Mouse (Mus musculus): Measurements from ENCODE around the gene Igsf21.

Igsf21 gene

DNA sequence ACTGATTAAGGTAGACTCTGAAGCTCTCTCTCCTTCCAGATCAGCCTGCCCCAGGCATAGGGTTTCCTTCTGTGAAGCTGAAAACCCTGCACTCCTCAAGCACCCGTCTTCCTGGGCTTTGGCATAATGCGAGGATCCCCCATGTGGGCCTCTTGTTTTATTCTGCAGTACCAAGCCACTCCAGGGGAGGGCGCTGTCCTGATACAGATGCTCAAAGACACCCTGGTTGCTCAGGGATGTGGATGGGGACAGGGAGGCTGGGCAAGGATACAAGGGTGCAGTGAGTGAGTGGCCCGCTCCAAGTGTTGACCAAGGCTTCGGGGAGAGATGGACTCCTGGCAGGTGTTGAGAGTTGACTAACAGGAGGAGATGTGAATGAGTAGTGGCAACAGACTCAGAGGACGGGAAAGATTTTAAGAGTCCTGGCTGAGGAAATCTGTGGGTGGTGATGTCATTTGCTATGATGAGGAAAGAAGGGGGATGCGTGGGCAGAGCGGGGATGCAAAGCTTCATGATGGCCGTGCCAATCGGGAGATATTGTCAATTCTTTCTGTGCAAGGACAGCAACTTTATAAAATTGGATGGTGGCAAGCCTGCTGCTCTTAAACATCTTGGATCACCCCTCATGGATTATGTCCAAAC lies 102.6 kb downstream of the Igsf21 start:
- DNase-seq (ENCODE audit: low read depth, low spot score) = no peak

DNA sequence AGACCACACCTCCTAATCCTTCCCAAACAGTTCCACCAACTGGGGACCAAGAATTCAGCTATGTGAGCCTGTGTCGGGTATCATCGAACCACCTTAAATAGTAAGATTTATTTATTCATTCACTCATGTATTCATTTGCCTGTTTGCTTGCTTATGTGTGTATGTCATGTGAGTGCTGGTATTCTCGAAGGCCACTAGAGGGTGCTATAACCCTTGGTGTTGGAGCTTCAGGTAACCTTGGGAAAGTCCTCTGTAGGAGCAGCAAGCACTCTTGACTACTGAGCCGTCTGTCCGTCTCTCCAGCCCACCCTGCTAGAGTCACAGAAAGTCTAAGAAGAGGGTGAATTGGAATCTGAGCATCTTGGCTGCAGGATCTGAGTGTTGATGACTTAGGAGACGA lies 103.4 kb downstream of the Igsf21 start:
- no peak for DNase-seq (ENCODE audit: low read depth, low spot score)

DNA sequence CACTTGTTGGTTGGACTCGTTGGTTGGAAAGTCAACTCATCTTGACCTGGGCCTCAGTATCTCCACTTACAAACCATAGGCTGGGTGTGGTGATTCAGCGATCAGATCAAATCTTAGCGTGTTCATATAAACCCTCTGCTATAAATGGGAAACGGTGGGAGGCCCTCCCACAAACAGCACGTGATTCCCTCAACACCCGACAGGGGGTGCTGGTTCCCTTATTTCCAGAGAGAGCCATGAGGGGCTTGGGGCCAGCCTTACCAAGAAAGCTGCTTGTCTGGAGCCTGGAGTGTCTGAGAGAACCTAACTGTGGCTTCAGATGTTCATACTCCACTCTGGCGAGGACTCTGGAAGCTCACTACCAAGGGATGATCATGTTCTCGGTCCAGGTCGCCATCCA lies 106.1 kb downstream of the Igsf21 start:
- DNase-seq (ENCODE audit: low read depth, low spot score) = no peak

DNA sequence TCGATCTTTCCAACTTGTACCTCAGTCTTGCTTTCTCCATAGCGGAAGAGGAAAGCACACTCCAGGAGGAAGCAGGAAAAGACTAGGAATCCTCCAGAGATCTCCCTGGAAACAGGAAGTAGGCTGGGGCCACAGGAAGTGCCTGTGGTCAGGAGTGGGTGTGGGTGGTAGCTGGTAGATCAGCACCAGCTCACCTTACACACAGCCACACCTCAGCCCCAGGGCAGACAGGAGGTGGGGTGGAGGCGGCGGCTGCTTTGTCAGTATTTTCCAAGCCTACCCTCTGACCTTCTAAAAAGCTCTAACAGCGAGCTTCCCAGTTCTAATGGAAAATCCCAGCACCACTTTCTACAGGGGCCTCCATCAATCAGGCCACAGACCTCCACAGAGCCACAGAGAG lies 107.7 kb downstream of the Igsf21 start:
- DNase-seq (ENCODE audit: low read depth, low spot score) = no peak

DNA sequence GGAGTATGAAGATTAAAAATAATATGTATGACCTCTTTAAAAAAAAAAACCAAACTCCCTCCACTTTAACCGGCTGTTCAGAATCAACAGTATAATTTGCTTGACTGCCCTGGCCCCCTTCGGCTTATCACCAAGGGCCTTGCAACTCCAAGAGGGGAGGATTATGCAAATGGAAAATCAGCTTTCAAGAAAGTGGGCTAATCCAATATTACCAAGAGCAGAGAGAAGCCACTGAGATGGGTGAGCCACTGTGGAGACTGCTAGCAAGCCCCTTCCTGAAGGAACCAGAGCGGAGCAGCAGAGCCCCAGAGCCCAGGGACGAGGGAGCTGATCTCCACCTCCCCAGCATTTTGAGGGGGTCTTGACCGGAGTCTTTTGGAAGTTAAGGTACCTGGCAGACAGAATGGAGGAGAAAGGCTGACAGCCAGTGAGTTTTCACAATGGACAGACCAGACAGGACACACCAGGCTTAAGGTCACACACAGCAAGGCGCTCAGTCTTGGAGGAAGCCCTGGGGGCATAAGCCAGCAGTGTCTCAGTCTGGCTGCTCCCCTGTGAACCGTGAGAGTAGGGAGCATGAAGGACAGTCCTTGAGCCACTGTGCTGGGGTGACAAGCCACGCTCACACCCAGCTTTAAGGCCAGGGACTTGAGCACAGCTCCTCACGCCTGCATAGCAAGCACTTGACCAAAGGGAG lies 114.8 kb downstream of the Igsf21 start:
- DNase-seq (ENCODE audit: low read depth, low spot score) = no peak

DNA sequence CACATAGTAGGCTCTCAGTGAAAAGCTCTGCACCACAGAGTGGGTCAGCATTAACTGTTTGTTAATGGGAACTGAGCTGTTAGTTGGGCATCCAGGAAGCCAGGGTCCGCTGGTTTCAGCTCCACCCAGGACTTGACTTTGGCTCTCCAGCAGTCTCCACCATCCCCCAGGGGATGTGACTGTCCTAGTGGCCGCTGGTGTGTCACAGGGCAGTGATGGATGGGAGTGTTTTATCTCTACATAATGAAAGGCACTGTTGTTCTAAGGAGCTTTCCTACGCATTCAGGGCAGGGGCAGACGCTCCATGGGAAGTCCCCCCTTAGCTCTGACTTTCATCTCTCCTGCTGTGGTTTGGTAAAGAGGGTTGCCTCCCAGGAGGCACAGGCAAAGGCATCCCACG lies 115.4 kb downstream of the Igsf21 start:
- DNase-seq (ENCODE audit: low read depth, low spot score) = no peak

DNA sequence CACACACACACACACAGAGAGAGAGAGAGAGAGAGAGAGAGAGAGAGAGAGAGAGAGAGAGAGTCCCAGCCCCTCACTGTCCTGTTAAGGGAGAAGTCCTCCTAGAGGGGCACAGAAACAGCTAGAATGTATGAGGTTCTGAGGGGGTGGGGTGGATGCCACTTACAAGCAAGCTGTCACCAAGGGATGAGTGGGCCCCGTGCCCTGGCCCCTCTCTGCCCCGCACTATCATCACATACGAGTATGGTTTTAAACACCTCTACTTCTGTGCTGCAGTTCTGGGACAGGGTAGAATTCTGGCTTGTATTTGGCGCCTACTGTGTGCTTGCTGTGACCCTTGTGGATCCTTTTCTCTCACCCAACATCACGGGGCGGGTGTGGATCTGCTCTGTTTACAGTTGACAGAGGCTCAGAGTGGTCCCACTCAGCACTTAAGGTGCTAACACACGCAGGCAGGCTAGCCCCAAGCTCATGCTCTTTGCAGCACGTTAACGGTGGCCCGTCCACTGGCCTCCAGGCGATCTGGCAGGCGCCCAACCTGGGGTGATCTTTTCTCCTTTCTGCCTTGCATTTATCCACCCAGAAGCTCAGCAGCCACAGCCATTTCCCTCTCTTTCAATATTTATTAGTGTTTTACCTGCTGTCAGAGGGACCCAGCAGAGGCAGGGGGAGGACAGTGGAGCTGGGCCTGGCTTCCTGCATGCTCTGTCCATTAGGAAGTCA lies 116.9 kb downstream of the Igsf21 start:
- no peak for DNase-seq (ENCODE audit: low read depth, low spot score)

DNA sequence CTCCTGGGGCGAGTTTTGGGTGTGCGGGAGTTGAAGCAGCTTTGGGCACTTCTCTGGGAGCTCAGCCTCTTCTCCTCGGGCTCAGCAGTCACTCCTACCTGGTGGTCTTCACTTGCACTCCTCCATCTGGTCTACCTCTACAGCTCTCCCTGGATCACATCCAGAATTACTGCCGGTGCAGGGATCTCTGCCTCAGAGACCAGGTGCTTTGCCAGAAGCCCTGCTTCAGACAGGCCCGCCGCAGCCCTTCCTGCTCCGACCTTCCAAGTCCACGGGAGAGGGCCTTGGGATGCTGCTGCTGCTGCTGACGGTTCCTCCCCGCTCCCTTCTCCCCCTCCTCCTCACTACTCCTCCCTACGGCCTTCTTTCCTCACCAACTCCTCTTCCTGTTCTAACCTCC lies 118.5 kb downstream of the Igsf21 start:
- DNase-seq (ENCODE audit: low read depth, low spot score) = no peak

DNA sequence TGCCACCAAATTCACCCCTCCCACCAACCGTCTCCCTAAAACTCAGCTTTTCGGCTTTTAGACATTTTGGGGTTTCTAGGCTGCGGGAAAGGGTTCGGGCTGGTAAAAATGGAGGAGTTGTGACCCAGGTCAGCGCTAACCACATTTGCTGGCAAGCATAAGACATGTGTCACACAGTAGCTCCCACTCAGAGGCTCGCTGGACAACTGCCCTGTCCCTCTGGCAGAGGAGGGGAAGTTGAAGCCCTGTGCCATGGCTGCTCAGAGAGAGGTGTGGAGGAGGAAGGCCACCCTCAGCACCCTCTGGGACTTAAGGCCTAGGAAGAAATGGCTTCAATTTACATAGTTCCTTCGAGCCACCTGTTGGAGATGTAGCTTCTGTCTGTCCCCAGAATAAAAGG lies 120.8 kb downstream of the Igsf21 start:
- no peak for DNase-seq (ENCODE audit: low read depth, low spot score)

DNA sequence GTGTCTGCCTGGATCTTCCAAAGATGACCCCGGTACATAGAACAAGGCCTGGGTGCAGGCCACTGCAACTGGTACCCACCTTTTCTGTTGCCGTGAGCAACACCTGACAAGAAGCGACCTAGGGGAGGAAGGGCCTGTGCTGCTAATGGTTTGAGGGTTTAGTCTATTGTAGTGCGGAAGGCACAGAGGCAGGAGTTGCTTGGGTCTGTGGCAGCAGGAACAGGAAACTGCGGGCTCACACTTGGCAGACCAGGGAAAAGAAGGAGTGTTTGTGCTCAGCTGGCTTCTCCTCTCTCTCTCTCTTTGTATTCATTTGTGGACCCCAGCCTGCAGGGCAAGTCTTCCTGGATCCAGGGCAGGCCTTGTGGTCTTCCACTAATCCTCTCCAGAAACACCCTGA lies 124.0 kb downstream of the Igsf21 start:
- no peak for DNase-seq (ENCODE audit: low read depth, low spot score)

DNA sequence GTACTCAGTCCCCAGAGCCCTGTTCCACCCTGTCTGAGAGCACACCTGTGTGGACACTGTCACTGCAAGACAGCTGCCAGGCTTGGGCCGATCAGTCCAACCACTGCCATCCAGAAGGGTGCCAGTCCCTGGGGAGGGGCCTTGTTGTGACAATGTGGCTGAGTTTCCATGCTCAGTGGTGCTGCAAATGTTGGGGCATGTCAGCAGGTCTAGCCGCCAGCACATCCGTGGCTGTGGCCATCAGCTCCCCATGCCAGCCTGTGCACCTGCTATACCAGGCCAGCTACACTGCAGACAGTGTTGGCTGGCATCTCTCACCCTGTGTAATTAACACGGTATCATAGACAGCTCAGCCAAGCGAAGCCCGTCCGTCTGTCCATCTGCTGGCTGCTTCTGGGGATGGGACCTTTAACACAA lies 129.3 kb downstream of the Igsf21 start:
- DNase-seq (ENCODE audit: low read depth, low spot score) = no peak

DNA sequence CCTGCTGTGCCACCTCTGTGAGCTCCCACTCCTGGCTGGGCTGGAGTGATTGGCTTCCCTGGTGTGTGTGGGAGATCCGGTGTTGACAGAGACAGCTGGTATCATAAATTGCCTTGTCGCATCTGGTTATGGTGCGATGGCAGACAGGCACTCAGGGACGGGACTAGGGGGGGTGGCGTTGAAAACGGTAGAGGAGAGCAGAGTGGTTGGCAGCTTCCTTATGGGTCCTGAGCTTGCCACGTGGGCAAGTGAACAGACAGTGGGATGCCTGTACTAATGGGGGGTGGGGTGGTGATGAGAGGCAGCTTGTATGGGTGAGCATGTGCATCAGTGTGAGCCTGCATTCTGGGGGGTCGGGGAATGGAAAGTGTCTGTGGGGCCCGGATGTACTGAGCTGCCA lies 130.8 kb downstream of the Igsf21 start:
- DNase-seq (ENCODE audit: low read depth, low spot score) = no peak

DNA sequence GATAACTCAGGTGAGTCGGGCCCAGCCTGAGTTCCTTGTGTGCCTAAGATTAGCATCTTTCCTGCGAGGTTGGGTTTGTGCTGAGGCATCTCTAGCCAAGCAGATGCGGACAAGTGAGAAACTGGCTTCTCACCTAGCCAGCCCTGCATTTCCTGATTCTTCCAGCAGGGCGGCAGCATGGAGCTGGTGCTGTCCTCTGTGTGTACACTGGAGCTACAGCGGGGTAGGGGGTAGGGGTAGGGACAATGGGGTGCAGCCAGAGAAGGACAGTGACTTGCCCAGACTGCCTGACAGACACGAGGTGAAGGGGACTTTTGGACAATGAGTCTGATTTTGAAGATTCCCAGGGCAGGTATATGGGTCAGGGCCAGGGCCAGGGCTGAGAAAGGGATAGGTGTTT lies 131.5 kb downstream of the Igsf21 start:
- no peak for DNase-seq (ENCODE audit: low read depth, low spot score)

DNA sequence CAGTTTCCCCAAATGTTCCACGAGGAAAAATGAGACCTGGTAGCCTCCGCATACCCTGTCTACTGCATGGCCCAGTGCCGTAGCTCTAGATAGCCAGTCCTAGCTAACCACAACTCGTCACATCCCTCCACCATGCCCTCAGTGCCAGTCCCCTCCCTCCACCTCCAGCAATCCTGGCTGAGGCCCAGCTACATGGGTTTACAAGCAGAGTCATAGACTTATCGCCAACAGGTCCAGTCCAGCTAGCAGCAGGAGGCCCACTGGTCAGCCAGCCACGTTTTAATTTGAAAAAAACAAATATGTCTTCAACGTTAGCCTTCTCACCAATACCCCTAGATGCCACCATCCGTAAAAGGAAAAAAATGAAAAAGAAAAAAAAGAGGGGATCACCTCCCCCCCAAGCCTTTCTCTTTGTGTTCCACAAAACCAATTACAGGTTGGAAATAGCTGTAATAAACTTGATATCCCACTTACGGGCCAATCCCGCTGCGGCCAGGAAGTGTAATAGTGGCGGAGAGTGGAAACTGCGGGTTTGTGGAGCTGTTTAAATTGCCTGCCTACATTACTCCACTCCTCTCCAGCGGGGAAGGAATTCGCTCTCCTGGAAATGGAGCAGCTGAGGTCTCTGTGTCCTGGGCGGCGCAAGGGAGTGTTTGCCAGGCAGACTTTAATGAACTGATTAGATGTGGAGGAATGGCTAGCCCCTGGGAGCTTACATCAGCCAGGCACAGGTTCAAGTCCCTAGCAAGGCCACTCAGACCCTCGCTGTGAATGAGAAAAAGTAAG lies 132.7 kb downstream of the Igsf21 start:
- no peak for DNase-seq (ENCODE audit: low read depth, low spot score)

DNA sequence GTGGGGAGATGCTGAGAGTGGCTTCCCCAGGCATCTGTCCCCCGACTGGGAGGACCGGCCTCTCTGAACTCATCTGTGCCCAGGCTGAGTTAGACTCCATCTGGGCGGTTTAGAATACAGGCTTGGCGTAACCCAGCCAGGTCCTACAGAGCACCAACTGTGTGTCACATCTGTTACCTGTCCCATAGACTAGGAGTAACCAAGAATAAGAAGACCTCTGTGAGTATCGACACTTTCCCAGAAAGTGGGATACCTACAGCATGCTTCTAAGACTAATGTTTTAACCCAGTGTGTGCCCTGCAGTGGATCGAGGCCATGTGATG lies 137.0 kb downstream of the Igsf21 start:
- no peak for DNase-seq (ENCODE audit: low read depth, low spot score)

DNA sequence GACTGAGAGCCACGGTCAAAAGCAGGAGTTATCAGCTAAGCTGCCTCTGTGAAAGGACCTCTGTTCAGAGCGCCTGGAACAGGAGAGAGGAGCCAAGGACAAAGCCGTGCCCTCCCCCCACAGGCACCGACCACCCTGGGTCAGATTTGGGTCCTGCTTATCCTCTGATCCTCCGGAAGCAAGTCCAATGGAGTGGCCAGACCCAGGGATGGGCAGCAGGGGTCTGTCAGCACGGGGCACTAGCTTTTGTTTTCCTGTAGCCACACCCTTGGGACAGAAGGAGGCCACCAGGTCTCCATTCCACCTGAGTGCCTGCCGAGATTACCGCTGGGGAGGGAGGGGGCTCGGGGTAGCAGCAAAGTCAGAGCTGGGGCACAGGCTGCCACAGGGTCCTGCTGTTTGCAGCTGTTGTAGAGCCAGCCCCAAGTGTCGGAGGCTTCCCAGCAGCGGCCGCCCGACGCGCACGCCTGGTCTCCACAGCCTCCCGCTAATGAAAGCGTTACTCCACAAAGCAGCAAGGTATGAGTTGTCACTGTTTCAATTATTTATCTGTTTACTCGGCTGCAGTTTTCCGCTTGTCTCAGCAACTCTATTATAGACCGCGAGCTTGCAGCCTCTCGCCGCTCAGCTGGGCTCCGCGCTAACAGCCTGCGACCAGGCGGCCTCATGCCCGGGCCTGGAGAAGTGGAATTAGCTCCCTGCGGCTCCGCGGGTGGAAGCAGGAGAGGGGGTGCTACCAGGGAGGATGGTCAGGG lies 137.5 kb downstream of the Igsf21 start:
- DNase-seq (ENCODE audit: low read depth, low spot score) = no peak

DNA sequence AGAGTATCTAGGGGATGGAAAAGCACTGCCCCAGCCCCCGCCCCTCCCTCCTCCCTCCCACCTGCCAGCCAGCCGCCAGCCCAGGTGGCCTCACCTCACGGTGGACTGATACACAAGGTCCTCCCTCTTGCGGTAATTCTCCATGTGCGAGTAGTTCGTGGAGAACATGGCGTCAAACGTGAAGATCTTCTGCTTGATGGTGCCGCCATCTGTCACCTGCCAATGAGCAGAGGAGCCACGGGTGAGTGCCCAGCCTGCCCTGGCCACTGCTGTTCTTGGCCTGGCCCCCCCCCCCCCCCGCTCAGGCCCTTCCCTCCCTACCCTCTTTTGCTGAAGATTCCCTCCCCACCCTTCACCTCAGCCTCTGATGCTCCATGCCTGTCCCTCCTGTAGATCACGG lies 139.4 kb downstream of the Igsf21 start:
- no peak for DNase-seq (ENCODE audit: low read depth, low spot score)

DNA sequence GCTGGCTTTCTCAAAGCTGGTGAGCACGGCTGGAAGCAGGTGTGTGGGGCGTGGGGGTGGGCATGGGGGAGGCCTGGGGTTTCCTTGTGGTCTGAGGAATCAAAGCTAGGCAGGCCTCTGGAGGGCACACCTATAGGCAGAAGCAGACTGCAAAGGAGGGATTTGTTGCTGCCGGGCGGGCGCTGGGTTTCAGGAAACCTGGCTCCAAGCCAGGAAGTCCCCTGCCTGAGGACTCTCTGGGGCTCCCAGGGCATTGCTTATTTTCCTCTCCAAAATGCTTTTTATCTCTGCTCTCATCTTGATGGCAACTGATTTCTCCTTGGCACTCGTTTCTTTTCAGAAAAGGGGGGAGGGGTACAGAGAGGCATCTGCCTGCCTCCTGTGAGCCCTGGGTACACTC lies 141.8 kb downstream of the Igsf21 start:
- no peak for DNase-seq (ENCODE audit: low read depth, low spot score)

DNA sequence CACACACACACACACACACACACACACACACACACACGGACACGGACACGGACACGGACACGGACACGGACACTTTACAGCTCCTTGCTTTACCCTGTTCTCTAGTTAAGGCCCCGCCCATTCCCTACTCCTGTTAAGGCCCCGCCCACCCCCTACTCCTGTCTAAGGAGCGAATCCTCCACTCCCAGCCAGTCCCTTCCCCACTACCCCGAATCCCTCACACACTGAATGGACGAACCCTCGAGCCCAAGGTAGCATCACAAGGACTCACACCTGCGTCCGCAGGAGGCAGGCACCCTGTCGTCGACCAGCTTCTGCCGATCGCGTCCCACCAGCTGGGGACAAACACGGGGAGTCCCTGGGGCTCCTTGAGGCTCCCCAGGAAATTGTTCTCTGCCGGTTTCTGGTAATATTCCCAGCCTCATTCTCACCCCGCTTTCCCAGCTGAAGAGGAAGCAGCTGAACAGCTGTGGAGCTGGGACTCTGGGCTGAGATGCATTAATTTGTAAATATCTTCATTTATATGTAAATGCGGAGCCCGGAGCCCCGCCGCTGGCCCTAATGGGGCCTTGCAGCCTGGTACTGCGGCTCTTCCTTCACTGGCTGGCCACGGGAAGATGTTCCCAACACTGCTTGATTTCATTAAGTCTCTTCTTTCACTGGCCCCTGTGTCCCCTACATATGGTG lies 143.1 kb downstream of the Igsf21 start:
- DNase-seq (ENCODE audit: low read depth, low spot score) = no peak

DNA sequence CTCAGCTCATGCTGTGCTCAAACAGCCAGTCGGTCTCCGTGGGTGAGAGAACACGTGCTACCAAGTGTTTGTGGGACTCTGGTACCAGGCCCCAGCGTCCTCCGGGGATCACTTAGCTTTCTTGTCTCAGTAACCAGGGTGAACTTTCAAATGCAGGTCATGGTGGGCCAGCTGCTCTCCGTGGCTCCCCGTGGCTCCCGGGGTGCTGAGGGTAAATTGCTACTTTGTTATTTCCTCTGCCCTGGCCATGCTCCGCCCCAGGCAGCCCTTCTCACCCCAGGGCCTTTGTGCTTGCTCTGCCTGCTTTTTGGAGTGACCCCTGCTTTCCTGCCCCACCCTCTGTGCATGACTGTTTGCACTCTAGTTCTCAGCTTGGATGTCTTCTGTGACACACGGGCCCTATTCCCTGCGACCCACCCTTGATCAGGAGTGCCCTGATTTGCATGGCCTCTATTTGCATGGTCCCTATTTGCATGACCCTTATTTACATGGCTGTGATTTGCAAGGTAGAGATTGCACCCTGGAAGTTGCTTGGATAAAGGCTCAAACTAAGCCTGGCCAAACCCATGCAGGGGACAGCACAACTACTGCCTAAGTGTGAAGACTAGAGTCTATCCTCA lies 143.9 kb downstream of the Igsf21 start:
- no peak for DNase-seq (ENCODE audit: low read depth, low spot score)

DNA sequence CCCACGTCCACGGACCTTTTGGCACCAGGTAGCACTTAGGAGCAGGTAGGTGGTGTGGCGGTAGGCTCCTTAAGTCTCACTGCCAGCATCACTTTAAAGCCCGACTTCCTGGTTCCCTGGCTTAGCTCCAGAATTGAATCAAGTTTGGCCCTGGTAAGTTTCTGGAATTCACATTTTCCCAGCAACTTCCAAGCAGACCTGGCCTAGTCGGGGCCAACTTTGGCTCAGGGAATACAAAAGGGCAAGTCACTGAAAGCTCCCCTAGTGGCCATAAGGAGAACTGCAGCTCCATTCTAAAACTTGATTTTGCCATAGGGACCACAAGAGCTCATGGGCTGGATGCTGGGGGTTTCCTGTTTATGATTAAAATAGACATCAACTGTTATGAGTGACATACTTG lies 145.5 kb downstream of the Igsf21 start:
- no peak for DNase-seq (ENCODE audit: low read depth, low spot score)

Data from brain, embryonic 18.5 days (tissue).